Mouse (Mus musculus) midbrain, postnatal 0 days (tissue): ENCODE results near the gene Epb41l3. TPM values are rescaled to one million over a fixed set of nuclear protein-coding genes. Genes with fewer than 3 reads are reported as not detected.

Source experiments
- ATAC-seq: fragments of 200-750 bp; cut with Nextera tagmentation; 2 replicates; pipeline ENCODE4 v1.8.0; 2017; ENCODE audit warnings: moderate number of reproducible peaks, mild to moderate bottlenecking, moderate TSS enrichment, moderate library complexity; ENCODE audit not compliant: low FRiP score
- DNase-seq: peaks from one replicate; pipeline ENCODE4 v3.0.0-alpha.2; 2015; ENCODE audit warnings: low spot score
- H3K27ac ChIP-seq: fragments of 300-500 bp; sonication (generic); 2 replicates; pipeline ENCODE4 v1.5.1; 2014; ENCODE audit warnings: low read depth, mild to moderate bottlenecking, low read length, mixed read lengths
- H3K27me3 ChIP-seq: fragments of 300-500 bp; sonication (generic); 2 replicates; pipeline ENCODE4 v1.6.1; 2014; ENCODE audit warnings: low read length, control low read depth, mixed read lengths; ENCODE audit not compliant: insufficient read depth
- H3K36me3 ChIP-seq: fragments of 300-500 bp; sonication (generic); 2 replicates; pipeline ENCODE4 v1.6.1; 2014; ENCODE audit warnings: low read length, control low read depth, mixed read lengths; ENCODE audit not compliant: insufficient read depth
- H3K4me1 ChIP-seq: fragments of 300-500 bp; sonication (generic); 2 replicates; pipeline ENCODE4 v1.6.1; 2014; ENCODE audit warnings: mild to moderate bottlenecking, control low read depth, antibody characterized with exemption, low read length, mixed read lengths; ENCODE audit not compliant: insufficient read depth
- H3K4me2 ChIP-seq: fragments of 300-500 bp; sonication (generic); 2 replicates; pipeline ENCODE4 v1.6.1; 2014; ENCODE audit warnings: low read depth, mild to moderate bottlenecking, low read length, mixed read lengths; ENCODE audit not compliant: poor library complexity, severe bottlenecking
- H3K4me3 ChIP-seq: fragments of 300-500 bp; sonication (generic); 2 replicates; pipeline ENCODE4 v1.5.1; 2014; ENCODE audit warnings: low read depth, mild to moderate bottlenecking, low read length, moderate library complexity
- H3K9ac ChIP-seq: fragments of 300-500 bp; sonication (generic); replicated peaks from 2 replicates; pipeline ENCODE4 v1.6.1; 2014; ENCODE audit warnings: mild to moderate bottlenecking, low read length, moderate library complexity, mixed read lengths; ENCODE audit not compliant: poor library complexity, severe bottlenecking
- H3K9me3 ChIP-seq: fragments of 300-500 bp; sonication (generic); 2 replicates; pipeline ENCODE4 v1.6.1; 2016; ENCODE audit warnings: low read length, control low read depth
- CTCF ChIP-seq: IDR thresholded peaks from 2 replicates; pipeline ENCODE4 v1.5.1; 2016; ENCODE audit warnings: antibody characterized with exemption, mild to moderate bottlenecking
- WGBS: fragments of 180-500 bp; shearing (Covaris S2); extraction: QIAGEN DNeasy Blood & Tissue Kit; methylation state at CpG from one replicate; pipeline ENCODE4 v1.1.7; 2014; 5-methylcytosine and 5-hydroxymethylcytosine counted together
- polyA plus RNA-seq: library from polyadenylated mRNA; unstranded; fragments of >200 nt; fragmentation: Nextera tagmentation; extraction: Ambion mirVana; gene quantifications from 2 replicates; pipeline ENCODE4 v1.2.1, GENCODE M21; 2015
- total RNA-seq: library from RNA; depleted of rRNA; stranded (reverse); fragments of >200 nt; gene quantifications from 2 replicates; pipeline ENCODE4 v1.2.3, GENCODE M21; 2014

Epb41l3 gene
- total and polyA plus RNA-seq, 2 experiments from 2014 or later: 72.1 to 102 TPM

GRCm38 (mm10) chr17:69059760-69060159, 15.7 kb upstream of the Epb41l3 start:
- WGBS: 88% methylated on average over 7 of the region's 7 CpGs
- DNase-seq (no peak), ATAC-seq (no peak)
- Histone ChIP-seq H3K4me2 (no peak overlapping the region), H3K4me1 (no peaks in the 10 kb centered on the region), H3K27ac (no peak overlapping the region), H3K36me3 (no peaks in the 10 kb centered on the region), H3K27me3 (no peaks in the 10 kb centered on the region), H3K9me3 (no peaks in the 10 kb centered on the region), H3K4me3 (no peak overlapping the region), H3K9ac (no peak overlapping the region)
- TF ChIP-seq CTCF: no peak

GRCm38 (mm10) chr17:69060388-69060787, 15.1 kb upstream of the Epb41l3 start:
- Histone ChIP-seq H3K9me3 (no peaks in the 10 kb centered on the region), H3K27ac (no peak overlapping the region), H3K4me2 (no peak overlapping the region), H3K27me3 (no peaks in the 10 kb centered on the region), H3K9ac (no peak overlapping the region), H3K4me3 (no peak overlapping the region), H3K4me1 (no peaks in the 10 kb centered on the region), H3K36me3 (no peaks in the 10 kb centered on the region)
- WGBS: 83% methylated on average over 7 of the region's 7 CpGs
- DNase-seq: no peak
- no peak for TF ChIP-seq CTCF
- no peak for ATAC-seq

GRCm38 (mm10) chr17:69061883-69062745, 13.4 kb upstream of the Epb41l3 start:
- H3K4me2 ChIP-seq: no peak overlapping the region
- ATAC-seq: no peak
- H3K36me3 ChIP-seq: no peaks in the 10 kb centered on the region

GRCm38 (mm10) chr17:69067937-69068739, 7.3 kb upstream of the Epb41l3 start:
- Histone ChIP-seq H3K4me1 (no peaks in the 10 kb centered on the region), H3K4me2 (no peak overlapping the region), H3K36me3 (no peaks in the 10 kb centered on the region), H3K9ac (no peak overlapping the region), H3K27ac (no peak overlapping the region), H3K9me3 (no peaks in the 10 kb centered on the region), H3K27me3 (no peaks in the 10 kb centered on the region), H3K4me3 (no peak overlapping the region)
- ATAC-seq (no peak), DNase-seq (no peak)
- TF ChIP-seq CTCF: no peak
- 65% methylated on average over 11 of the region's 11 CpGs for WGBS

More at GRCm38 (mm10) chr17:69061883-69062745, 13.4 kb upstream of the Epb41l3 start:
- TF ChIP-seq CTCF: no peak
- Histone ChIP-seq H3K27ac (no peak overlapping the region), H3K9me3 (no peaks in the 10 kb centered on the region), H3K27me3 (no peaks in the 10 kb centered on the region), H3K9ac (no peak overlapping the region), H3K4me3 (no peak overlapping the region), H3K4me1 (no peaks in the 10 kb centered on the region)
- no peak for DNase-seq
- WGBS: 52% methylated on average over 9 of the region's 9 CpGs

- Histone ChIP-seq H3K9me3 (no peaks in the 10 kb centered on the region), H3K27me3 (peaks cover 7% of the 10 kb centered on the region; the same call in 1 of the 2 replicates), H3K9ac (no peak overlapping the region), H3K27ac (no peak overlapping the region), H3K4me3 (no peak overlapping the region), H3K4me2 (no peak overlapping the region), H3K36me3 (no peaks in the 10 kb centered on the region), H3K4me1 (peaks cover 6% of the 10 kb centered on the region; the same call in 1 of the 2 replicates)
- no peak for TF ChIP-seq CTCF
- WGBS: 89% methylated on average over 4 of the region's 4 CpGs
- DNase-seq (no peak), ATAC-seq (no peak)
These were observed 1.4 kb upstream of the Epb41l3 start for GRCm38 (mm10) chr17:69074095-69074494.
